13 mouse cellular contexts compared by ENCODE assay signal in the genomic region with DNA sequence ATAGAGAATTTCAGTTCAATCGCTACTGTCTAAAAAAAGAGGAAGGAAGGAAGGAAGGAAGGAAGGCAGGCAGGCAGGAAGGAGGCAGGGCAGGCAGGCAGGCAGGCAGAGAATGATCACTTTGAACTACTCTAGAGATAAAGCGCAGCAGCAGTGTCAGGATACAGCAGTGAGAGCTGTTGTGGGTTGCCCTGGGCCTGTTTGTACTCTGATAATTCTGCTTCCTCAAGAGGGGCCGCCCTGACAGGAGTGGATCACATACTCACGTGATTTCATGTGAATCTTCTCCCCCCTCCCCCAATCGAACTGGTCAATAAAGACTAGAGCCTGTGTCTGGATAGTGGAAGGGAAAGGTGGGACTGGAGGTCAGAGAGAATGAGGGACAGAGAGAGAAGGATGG. TPM values are rescaled to one million over a fixed set of nuclear protein-coding genes. Genes with fewer than 3 reads are reported as not detected.
DNase-seq lines count a peak whose midpoint lies in the region; ATAC-seq lines count a peak whose summit lies in the region.
"Had no signal": no experiment of that assay in that cellular context is flagged by ENCODE, and none has a peak within 500 bp of the region (broad histone marks: within the 10 kb centered on the region; RNA-seq: fewer than 3 reads in every experiment).

No protein-coding gene starts in this region.

- H3K9ac ChIP-seq in heart, embryonic 11.5 days (ENCODE audit: low read depth, low read length): no peak overlapping the region
- H3K9ac ChIP-seq: embryonic facial prominence, embryonic 13.5 days had no signal

- DNase-seq in heart, postnatal 14 days: no peak
- DNase-seq in 416B (ENCODE audit: low read depth): peak; percentile 67
- peak; percentile 14 for DNase-seq in c-Kit-positive CD71-positive TER-119-positive erythroid progenitor cells, embryonic 14.5 days (ENCODE audit: low spot score)
- no peak for DNase-seq in left cerebral cortex, postnatal 25 days (ENCODE audit: low spot score in 2 of 2)
- no peak for DNase-seq in urinary bladder, adult 18-20 months (ENCODE audit: low spot score in 2 of 2)
- no peak for DNase-seq in gastrocnemius, postnatal 10 days
- DNase-seq: layer of hippocampus, adult 9-11 months; lung, postnatal 14 days; right cerebral cortex, postnatal 14 days had no signal

- H3K4me2 ChIP-seq in heart, embryonic 11.5 days: no peak overlapping the region
- H3K4me2 ChIP-seq: embryonic facial prominence, embryonic 13.5 days had no signal

- H3K4me1 ChIP-seq in heart, embryonic 11.5 days (ENCODE audit: control insufficient read depth, insufficient read depth, low read length): peaks cover 10% of the 10 kb centered on the region; the same call in 1 of the 2 replicates
- peaks cover 44% of the 10 kb centered on the region for H3K4me1 ChIP-seq in megakaryocyte, embryonic 14.5 days

- no peak overlapping the region for H3K4me3 ChIP-seq in heart, embryonic 11.5 days (ENCODE audit: low read depth, low read length)
- peak overlapping the region; percentile 56 for H3K4me3 ChIP-seq in megakaryocyte, embryonic 14.5 days (replicated peaks)
- H3K4me3 ChIP-seq: embryonic facial prominence, embryonic 13.5 days had no signal

- no peaks in the 10 kb centered on the region for H3K36me3 ChIP-seq in heart, embryonic 11.5 days (ENCODE audit: control insufficient read depth, insufficient read depth, low read length)
- H3K36me3 ChIP-seq in megakaryocyte, embryonic 14.5 days (replicated peaks; ENCODE audit: low read length): no peaks in the 10 kb centered on the region
- H3K36me3 ChIP-seq: embryonic facial prominence, embryonic 13.5 days had no signal

- WGBS in heart, embryonic 11.5 days (ENCODE audit: insufficient replicate concordance): 28% methylated on average over 5 of the region's 5 CpGs

- no peak for ATAC-seq in heart, embryonic 11.5 days (replicated peaks; ENCODE audit: insufficient number of reproducible peaks, low FRiP score, low TSS enrichment)
- ATAC-seq: forebrain, embryonic 16.5 days had no signal

- H3K9me3 ChIP-seq in heart, embryonic 11.5 days (replicated peaks; ENCODE audit: control insufficient read depth, low read length): no peaks in the 10 kb centered on the region
- H3K9me3 ChIP-seq in megakaryocyte, embryonic 14.5 days: no peaks in the 10 kb centered on the region
- H3K9me3 ChIP-seq: embryonic facial prominence, embryonic 13.5 days had no signal

- intact Hi-C loops in heart, postnatal 14 days (cut with DNase I): no loop called here
- intact Hi-C loops in left cerebral cortex, postnatal 25 days (cut with DNase I): no loop called here

- no peaks in the 10 kb centered on the region for H3K27me3 ChIP-seq in heart, embryonic 11.5 days (ENCODE audit: control insufficient read depth, insufficient read depth, low read length)
- peaks cover 6% of the 10 kb centered on the region for H3K27me3 ChIP-seq in megakaryocyte, embryonic 14.5 days (replicated peaks)
- H3K27me3 ChIP-seq: embryonic facial prominence, embryonic 13.5 days had no signal

- H3K27ac ChIP-seq in heart, embryonic 11.5 days (ENCODE audit: low read depth, low read length): peak overlapping the region; percentile 3; the same call in 1 of the 2 replicates
- H3K27ac ChIP-seq: embryonic facial prominence, embryonic 13.5 days had no signal

RNA-seq across cellular contexts. Expression of gene Foxj1, which starts 34.4 kb away (rescaled TPM):
- 0.07 TPM in 1 of 2 replicates, not detected in the other for polyA plus RNA-seq in heart, embryonic 11.5 days (2014; fragmentation: Nextera tagmentation; extraction: Ambion mirVana)
- total RNA-seq in heart, postnatal 14 days (2021): 1 to 10 TPM in 1 of 2 experiments, under 1 TPM in 1; 0.07 to 1.5 TPM
- polyA plus RNA-seq in megakaryocyte, embryonic 14.5 days (2012; ENCODE audit: insufficient read depth, low replicate concordance): 0.12 and 0.84 TPM in 2 replicates
- total RNA-seq in left cerebral cortex, postnatal 25 days (2021): 1 to 10 TPM; 4.8 to 6.3 TPM
- under 1 TPM; 0.14 to 0.29 TPM for total RNA-seq in gastrocnemius, postnatal 10 days (2021)

RNA-seq across cellular contexts. Expression of gene Rnf157, which starts 43.2 kb away (rescaled TPM):
- 8.6 and 9.2 TPM in 2 replicates for polyA plus RNA-seq in heart, embryonic 11.5 days (2014; fragmentation: Nextera tagmentation; extraction: Ambion mirVana)
- 1 to 10 TPM; 5.8 to 8.8 TPM for total RNA-seq in heart, postnatal 14 days (2021)
- polyA plus RNA-seq in megakaryocyte, embryonic 14.5 days (2012; ENCODE audit: insufficient read depth, low replicate concordance): 1.2 and 1.8 TPM in 2 replicates
- total RNA-seq in left cerebral cortex, postnatal 25 days (2021): 100 to 1,000 TPM; 252 to 278 TPM
- total RNA-seq in gastrocnemius, postnatal 10 days (2021): 10 to 100 TPM; 43.1 to 43.3 TPM

Comparison
In these comparisons a context has a peak if more than half of its experiments do, and no peak if none do; other contexts are left out.
1. DNase-seq: peak in 416B (single experiment) and c-Kit-positive CD71-positive TER-119-positive erythroid progenitor cells, embryonic 14.5 days (single experiment); none in heart, postnatal 14 days (0 of 2), left cerebral cortex, postnatal 25 days (0 of 2), urinary bladder, adult 18-20 months (0 of 2) and gastrocnemius, postnatal 10 days (single experiment).
2. RNA of gene Rnf157, which starts 43.2 kb away (total RNA-seq): 252 to 278 TPM in left cerebral cortex, postnatal 25 days; 43.1 to 43.3 TPM in gastrocnemius, postnatal 10 days and 5.8 to 8.8 TPM in heart, postnatal 14 days; every median in the first group is over 4 times any median in the second.